Mouse (Mus musculus) C2C12 (cell line): Measurements from ENCODE around the gene Phactr1.

Source experiments
- CTCF ChIP-seq: IDR thresholded peaks from one replicate; pipeline ENCODE4 v1.5.1; 2011; ENCODE audit not compliant: control insufficient read depth, insufficient read depth, insufficient read length
- FOSL1 ChIP-seq: IDR thresholded peaks from one replicate; pipeline ENCODE4 v1.8.0; 2011; ENCODE audit warnings: mild to moderate bottlenecking, low read length; ENCODE audit not compliant: poor library complexity, insufficient read depth, severe bottlenecking
- MAX ChIP-seq: IDR thresholded peaks from one replicate; pipeline ENCODE4 v1.6.1; 2011; ENCODE audit warnings: mild to moderate bottlenecking, control low read depth
- MYOD1 ChIP-seq: IDR thresholded peaks from one replicate; pipeline ENCODE4 v1.6.1; 2011; ENCODE audit warnings: low read depth; ENCODE audit not compliant: control insufficient read depth, insufficient read length
- MYOG ChIP-seq: IDR thresholded peaks from one replicate; pipeline ENCODE4 v1.6.1; 2011; ENCODE audit not compliant: control insufficient read depth, insufficient read length; ENCODE audit errors: extremely low read depth
- USF1 ChIP-seq: IDR thresholded peaks from one replicate; pipeline ENCODE4 v1.6.1; 2011; ENCODE audit warnings: low read depth, mild to moderate bottlenecking, control low read depth, moderate library complexity

DNA sequence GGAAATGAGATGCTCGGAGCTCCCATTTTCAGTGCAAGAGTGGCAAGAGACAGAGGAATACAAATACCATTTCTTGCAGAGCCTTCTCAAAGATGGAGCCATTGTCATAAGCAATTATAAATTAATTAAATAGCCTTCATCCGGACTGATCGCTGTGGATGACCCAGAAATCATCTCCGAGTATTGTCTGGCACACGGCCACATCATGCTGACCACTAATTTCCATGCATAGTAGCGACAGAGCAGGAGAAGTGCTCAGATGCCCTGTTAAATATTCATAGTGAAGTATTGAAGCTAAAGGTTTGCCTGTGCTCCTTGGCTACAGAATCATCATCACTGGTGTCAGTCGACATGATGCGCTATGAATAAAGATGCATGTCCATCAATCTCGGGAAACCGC lies 213.6 kb downstream of the Phactr1 start:
- TF ChIP-seq CTCF (no peak), USF1 (no peak), MAX (no peak), MYOD1 (no peak), MYOG (no peak), FOSL1 (no peak)
